Comparison of ENCODE assay signal across 26 mouse cellular contexts in the genomic region with DNA sequence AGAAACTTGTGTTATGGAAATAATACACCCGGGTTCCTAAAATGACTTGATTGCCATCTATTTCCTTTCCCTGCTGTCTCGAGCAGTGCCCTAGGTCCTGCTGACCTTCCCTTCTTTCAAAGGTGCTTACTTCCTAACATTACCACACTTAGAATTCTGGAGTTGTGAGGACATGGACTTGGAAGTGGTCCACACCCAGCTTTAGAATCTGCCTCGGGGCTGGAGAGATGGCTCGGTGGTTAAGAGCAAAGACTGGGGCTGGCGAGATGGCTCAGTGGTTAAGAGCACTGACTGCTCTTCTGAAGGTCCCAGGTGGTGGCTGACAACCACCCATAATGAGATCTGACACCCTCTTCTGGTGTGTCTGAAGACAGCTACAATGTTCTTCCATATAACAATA. TPM values are rescaled to one million over a fixed set of nuclear protein-coding genes. Genes with fewer than 3 reads are reported as not detected.
DNase-seq lines count a peak whose midpoint lies in the region; ATAC-seq and TF ChIP-seq lines count a peak whose summit lies in the region.
"Had no signal": no experiment of that assay in that cellular context is flagged by ENCODE, and none has a peak within 500 bp of the region (broad histone marks: within the 10 kb centered on the region; RNA-seq: fewer than 3 reads in every experiment).

No protein-coding gene starts in this region.

- no peaks in the 10 kb centered on the region for H3K9me3 ChIP-seq in intestine, postnatal 0 days (ENCODE audit: control insufficient read depth)
- H3K9me3 ChIP-seq in intestine, embryonic 16.5 days (ENCODE audit: control insufficient read depth, low read length): no peaks in the 10 kb centered on the region
- H3K9me3 ChIP-seq: embryonic facial prominence, embryonic 12.5 days; forebrain, embryonic 13.5 days; heart, embryonic 13.5 days; hindbrain, embryonic 12.5 days; limb, embryonic 12.5 days; midbrain, embryonic 13.5 days; neural tube, embryonic 12.5 days; stomach, embryonic 15.5 days had no signal

- H3K27me3 ChIP-seq in intestine, postnatal 0 days (replicated peaks; ENCODE audit: control insufficient read depth, insufficient read depth, low read length): no peaks in the 10 kb centered on the region
- no peaks in the 10 kb centered on the region for H3K27me3 ChIP-seq in intestine, embryonic 16.5 days (replicated peaks; ENCODE audit: control insufficient read depth, insufficient read depth, low read length)
- H3K27me3 ChIP-seq in small intestine, adult 2 months (ENCODE audit: control insufficient read depth, insufficient read depth, low read length): no peaks in the 10 kb centered on the region
- H3K27me3 ChIP-seq: stomach, embryonic 15.5 days had no signal

- no peak overlapping the region for H3K9ac ChIP-seq in intestine, postnatal 0 days (ENCODE audit: low read depth, low read length)
- no peak overlapping the region for H3K9ac ChIP-seq in intestine, embryonic 16.5 days (ENCODE audit: low read depth, low read length)
- H3K9ac ChIP-seq: embryonic facial prominence, embryonic 12.5 days; forebrain, embryonic 13.5 days; heart, embryonic 13.5 days; hindbrain, embryonic 12.5 days; limb, embryonic 12.5 days; liver, postnatal 0 days; midbrain, embryonic 13.5 days; neural tube, embryonic 12.5 days; stomach, embryonic 15.5 days had no signal

- no peak overlapping the region for H3K4me3 ChIP-seq in intestine, postnatal 0 days (ENCODE audit: low read depth, low read length)
- H3K4me3 ChIP-seq in intestine, embryonic 16.5 days (ENCODE audit: low read length): no peak overlapping the region
- no peak overlapping the region for H3K4me3 ChIP-seq in small intestine, adult 2 months (ENCODE audit: low read depth, low read length)
- H3K4me3 ChIP-seq: embryonic facial prominence, embryonic 12.5 days; forebrain, embryonic 13.5 days; hindbrain, embryonic 12.5 days; layer of hippocampus, adult 2 months; midbrain, embryonic 13.5 days; neural tube, embryonic 12.5 days had no signal

- H3K27ac ChIP-seq in intestine, postnatal 0 days (ENCODE audit: low read depth, low read length): no peak overlapping the region
- H3K27ac ChIP-seq in intestine, embryonic 16.5 days (ENCODE audit: low read length): no peak overlapping the region
- peak overlapping the region; percentile 56 for H3K27ac ChIP-seq in small intestine, adult 2 months (ENCODE audit: insufficient read depth, low read depth, low read length)
- H3K27ac ChIP-seq: embryonic facial prominence, embryonic 12.5 days; forebrain, embryonic 13.5 days; heart, adult 2 months; heart, embryonic 13.5 days; hindbrain, embryonic 12.5 days; layer of hippocampus, adult 2 months; limb, embryonic 12.5 days; midbrain, embryonic 13.5 days; neural tube, embryonic 12.5 days; stomach, embryonic 15.5 days had no signal

- TF ChIP-seq CTCF in intestine, postnatal 0 days (IDR thresholded peaks at IDR 0.05; ENCODE audit: low read depth): no peak
- no peak for TF ChIP-seq CTCF in small intestine, adult 2 months (IDR thresholded peaks at IDR 0.05; ENCODE audit: extremely low read depth, insufficient read length, insufficient replicate concordance, low read depth, low read length)

- no peak for TF ChIP-seq POLR2A in small intestine, adult 2 months (IDR thresholded peaks at IDR 0.05; ENCODE audit: low read depth, low read length)

- DNase-seq in 3T3-L1 (ENCODE audit: low read depth, low spot score) (peak; percentile 46), NIH3T3 (ENCODE audit: low read depth) (peak; percentile 78)
- DNase-seq in spleen, postnatal 36 days (ENCODE audit: low spot score in 2 of 2): no peak
- DNase-seq in left cerebral cortex, postnatal 36 days (ENCODE audit: low spot score in 2 of 2): no peak
- DNase-seq: adrenal gland, adult 2 months; cerebellum, adult 2 months; cerebellum, postnatal 25 days; gastrocnemius, postnatal 14 days; heart, adult 2 months; kidney, adult 2 months; kidney, postnatal 25 days; liver, postnatal 0 days; lung, postnatal 10 days; retina, postnatal 1 day had no signal

- intact Hi-C loops in left cerebral cortex, postnatal 36 days (cut with DNase I): no loop called here

- H3K36me3 ChIP-seq in intestine, postnatal 0 days (ENCODE audit: control insufficient read depth, insufficient read depth): no peaks in the 10 kb centered on the region
- H3K36me3 ChIP-seq in intestine, embryonic 16.5 days (ENCODE audit: control insufficient read depth, insufficient read depth, low read length): no peaks in the 10 kb centered on the region
- H3K36me3 ChIP-seq in small intestine, adult 2 months (ENCODE audit: control insufficient read depth, insufficient read depth, low read length): no peaks in the 10 kb centered on the region
- H3K36me3 ChIP-seq: embryonic facial prominence, embryonic 12.5 days; heart, embryonic 13.5 days; hindbrain, embryonic 12.5 days; limb, embryonic 12.5 days; midbrain, embryonic 13.5 days; neural tube, embryonic 12.5 days; stomach, embryonic 15.5 days had no signal

- ATAC-seq in intestine, postnatal 0 days: no peak
- no peak for ATAC-seq in intestine, embryonic 16.5 days
- ATAC-seq: forebrain, embryonic 13.5 days; liver, postnatal 0 days; midbrain, embryonic 13.5 days had no signal

- 0 out of 2 replicates have a peak overlapping the region, but pooled peaks have one; percentile 65 for H3K4me2 ChIP-seq in intestine, postnatal 0 days (replicated peaks; ENCODE audit: low read depth)
- H3K4me2 ChIP-seq in intestine, embryonic 16.5 days (ENCODE audit: low read depth, low read length): no peak overlapping the region
- H3K4me2 ChIP-seq: hindbrain, embryonic 12.5 days; midbrain, embryonic 13.5 days; neural tube, embryonic 12.5 days had no signal

- 49% methylated on average over 5 of the region's 5 CpGs for WGBS in intestine, postnatal 0 days
- WGBS in intestine, embryonic 16.5 days: 65% methylated on average over 5 of the region's 5 CpGs
- 32% methylated on average over 5 of the region's 5 CpGs for WGBS in small intestine, adult 2 months

- H3K4me1 ChIP-seq in intestine, postnatal 0 days (replicated peaks; ENCODE audit: control insufficient read depth, insufficient read depth, low read length): no peaks in the 10 kb centered on the region
- H3K4me1 ChIP-seq in intestine, embryonic 16.5 days (ENCODE audit: control insufficient read depth, insufficient read depth, low read length): peaks cover 2% of the 10 kb centered on the region; the same call in 1 of the 2 replicates
- H3K4me1 ChIP-seq in small intestine, adult 2 months (ENCODE audit: control insufficient read depth, insufficient read depth, insufficient read length, low read length): peaks cover 5% of the 10 kb centered on the region; the same call in 1 of the 2 replicates
- H3K4me1 ChIP-seq: embryonic facial prominence, embryonic 12.5 days; hindbrain, embryonic 12.5 days; limb, embryonic 12.5 days; neural tube, embryonic 12.5 days; stomach, embryonic 15.5 days had no signal

RNA-seq across cellular contexts. Expression of a gene that starts 9.2 kb away (rescaled TPM):
- polyA plus RNA-seq in intestine, postnatal 0 days (2015; fragmentation: Nextera tagmentation; extraction: Ambion mirVana): 25.3 and 29.1 TPM in 2 replicates
- 20.6 and 22.0 TPM in 2 replicates for polyA plus RNA-seq in intestine, embryonic 16.5 days (2015; fragmentation: Nextera tagmentation; extraction: Ambion mirVana)
- polyA plus RNA-seq in small intestine, adult 2 months (2012; rRNA removed): 0.42 and 2.6 TPM in 2 replicates
- total RNA-seq in left cerebral cortex, postnatal 36 days (2021): 10 to 100 TPM; 12.7 to 13.2 TPM

RNA-seq across cellular contexts. Expression of a gene that starts 34.4 kb away (rescaled TPM):
- 278 and 296 TPM in 2 replicates for polyA plus RNA-seq in intestine, postnatal 0 days (2015; fragmentation: Nextera tagmentation; extraction: Ambion mirVana)
- 314 and 329 TPM in 2 replicates for polyA plus RNA-seq in intestine, embryonic 16.5 days (2015; fragmentation: Nextera tagmentation; extraction: Ambion mirVana)
- 117 and 450 TPM in 2 replicates for polyA plus RNA-seq in small intestine, adult 2 months (2012; rRNA removed)
- total RNA-seq in left cerebral cortex, postnatal 36 days (2021): 100 to 1,000 TPM; 186 to 201 TPM

Comparison
In these comparisons a context has a peak if more than half of its experiments do, and no peak if none do; other contexts are left out.
1. DNase-seq: peak in 3T3-L1 (single experiment) and NIH3T3 (single experiment); none in spleen, postnatal 36 days (0 of 2) and left cerebral cortex, postnatal 36 days (0 of 2).